Mouse (Mus musculus) kidney, adult 2 months (tissue): Measurements from ENCODE around the gene Anln. TPM values are rescaled to one million over a fixed set of nuclear protein-coding genes. Genes with fewer than 3 reads are reported as not detected.

Experiments used
- DNase-seq: peaks from one replicate; pipeline ENCODE4 v3.0.0; 2021
- H3K27ac ChIP-seq: fragments of 200-500 bp; 2 replicates; pipeline ENCODE4 v1.5.1; 2012; ENCODE audit warnings: low read depth, low read length, control low read depth, inconsistent platforms; ENCODE audit not compliant: insufficient read depth
- H3K27me3 ChIP-seq: fragments of 200-500 bp; replicated peaks from 2 replicates; pipeline ENCODE4 v1.6.1; 2012; ENCODE audit warnings: mild to moderate bottlenecking, moderate library complexity, low read length, inconsistent platforms; ENCODE audit not compliant: control insufficient read depth, insufficient read depth
- H3K36me3 ChIP-seq: fragments of 200-500 bp; 2 replicates; pipeline ENCODE4 v1.6.1; 2012; ENCODE audit warnings: mild to moderate bottlenecking, moderate library complexity, low read length, inconsistent platforms; ENCODE audit not compliant: control insufficient read depth, insufficient read depth
- H3K4me1 ChIP-seq: fragments of 200-500 bp; 2 replicates; pipeline ENCODE4 v1.6.1; 2011; ENCODE audit warnings: low read length; ENCODE audit not compliant: control insufficient read depth, insufficient read depth
- H3K4me3 ChIP-seq: fragments of 200-500 bp; 2 replicates; pipeline ENCODE4 v1.5.1; 2011; ENCODE audit warnings: mild to moderate bottlenecking, low read depth, low read length, control low read depth; ENCODE audit not compliant: insufficient read depth
- CTCF ChIP-seq: fragments of 200-500 bp; conservative IDR thresholded peaks from 2 replicates; pipeline ENCODE4 v1.5.1; 2011; ENCODE audit warnings: low read depth, mild to moderate bottlenecking, control low read depth, low read length, moderate library complexity, mixed read lengths; ENCODE audit not compliant: insufficient read depth, insufficient read length
- POLR2A ChIP-seq: fragments of 200-500 bp; IDR thresholded peaks from one replicate; pipeline ENCODE4 v1.6.1; 2011; ENCODE audit warnings: low read depth, low read length, control low read depth
- WGBS: fragments of 180-500 bp; shearing (Covaris S2); methylation state at CpG from one replicate; pipeline ENCODE4 v1.1.7; 2018; 5-methylcytosine and 5-hydroxymethylcytosine counted together
- polyA plus RNA-seq: library from polyadenylated mRNA; depleted of rRNA; stranded (reverse); fragments of >200 nt; gene quantifications from 2 replicates; pipeline ENCODE4 v1.2.3, GENCODE M21; 2012

The Anln gene
- polyA plus RNA-seq, 1 experiment, result 0.44 TPM

GRCm38 (mm10) chr9:22353465-22353864 is 35.5 kb downstream of the Anln start:
- no peak for DNase-seq
- Histone ChIP-seq H3K4me3 (no peak overlapping the region), H3K4me1 (no peaks in the 10 kb centered on the region), H3K27me3 (no peaks in the 10 kb centered on the region), H3K36me3 (no peaks in the 10 kb centered on the region), H3K27ac (no peak overlapping the region)
- TF ChIP-seq CTCF (0 out of 2 replicates have a peak, but pooled peaks have one; percentile 8), POLR2A (no peak)
- 91% methylated on average over 5 of the region's 5 CpGs for WGBS

GRCm38 (mm10) chr9:22340331-22340730 is 48.7 kb downstream of the Anln start:
- Histone ChIP-seq H3K4me3 (no peak overlapping the region), H3K36me3 (no peaks in the 10 kb centered on the region), H3K27me3 (no peaks in the 10 kb centered on the region), H3K27ac (no peak overlapping the region), H3K4me1 (no peaks in the 10 kb centered on the region)
- DNase-seq, result no peak
- 93% methylated on average over 1 of the region's 1 CpGs for WGBS
- TF ChIP-seq POLR2A, result no peak
- TF ChIP-seq CTCF, result no peak

DNA sequence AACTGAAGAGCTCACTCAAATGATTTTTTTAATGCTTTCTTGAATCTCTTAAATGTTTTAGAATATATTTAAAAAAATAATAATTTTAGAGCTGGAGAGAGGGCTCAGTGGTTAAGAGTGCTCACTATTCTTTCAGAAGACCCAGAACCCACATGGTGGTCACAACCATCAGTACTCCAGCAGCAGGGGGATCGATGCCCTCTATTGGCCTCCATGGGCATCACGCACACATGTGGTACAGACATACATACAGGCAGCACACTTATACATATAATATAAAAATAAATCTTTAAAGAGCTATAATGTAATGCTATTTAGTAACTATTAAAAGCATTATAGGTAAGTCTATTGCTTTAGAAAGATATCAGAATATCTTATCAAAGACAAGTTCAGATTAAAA is 51.8 kb downstream of the Anln start:
- DNase-seq, result no peak
- 100% methylated on average over 2 of the region's 2 CpGs for WGBS
- no peaks in the 10 kb centered on the region for H3K36me3 ChIP-seq
- H3K27me3 ChIP-seq, result no peaks in the 10 kb centered on the region
- no peaks in the 10 kb centered on the region for H3K4me1 ChIP-seq
- H3K4me3 ChIP-seq, result no peak overlapping the region
- TF ChIP-seq POLR2A (no peak), CTCF (no peak)
- H3K27ac ChIP-seq, result no peak overlapping the region

- TF ChIP-seq CTCF (peak; percentile 92), POLR2A (peak; percentile 77)
- peak overlapping the region; percentile 98 for H3K27ac ChIP-seq
- DNase-seq, result peak; percentile 97
- no peaks in the 10 kb centered on the region for H3K27me3 ChIP-seq
- peak overlapping the region; percentile 68 for H3K4me3 ChIP-seq
- H3K36me3 ChIP-seq, result no peaks in the 10 kb centered on the region
- H3K4me1 ChIP-seq, result peaks cover 12% of the 10 kb centered on the region
- 1% methylated on average over 32 of the region's 32 CpGs for WGBS
Observed at GRCm38 (mm10) chr9:22327475-22328387, 61.3 kb downstream of the Anln start.

DNA sequence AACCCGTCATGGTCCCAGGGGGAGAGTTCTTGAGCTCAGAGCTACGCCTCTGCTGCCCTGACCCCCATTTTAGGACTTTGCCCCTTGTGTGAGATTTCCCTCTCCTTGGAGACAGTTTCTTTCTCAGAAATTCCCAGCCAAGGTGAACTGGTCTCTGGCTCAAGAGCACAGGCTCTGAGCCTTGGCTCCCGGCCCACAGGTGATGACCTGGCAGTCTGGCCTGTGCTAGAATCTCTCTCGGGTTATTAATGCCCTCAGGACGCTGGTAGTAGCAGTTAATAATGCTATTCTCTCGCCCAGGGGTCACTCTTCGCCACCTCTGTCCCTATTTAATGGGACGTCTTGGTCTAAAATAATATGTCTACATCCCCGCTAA is 61.9 kb downstream of the Anln start:
- peak overlapping the region; percentile 98 for H3K27ac ChIP-seq
- peak overlapping the region; percentile 68; the same call in 1 of the 2 replicates for H3K4me3 ChIP-seq
- TF ChIP-seq CTCF (no peak), POLR2A (no peak)
- H3K27me3 ChIP-seq, result no peaks in the 10 kb centered on the region
- peak; percentile 96 for DNase-seq
- H3K4me1 ChIP-seq, result peaks cover 12% of the 10 kb centered on the region
- no peaks in the 10 kb centered on the region for H3K36me3 ChIP-seq
- WGBS, result 7% methylated on average over 9 of the region's 9 CpGs

DNA sequence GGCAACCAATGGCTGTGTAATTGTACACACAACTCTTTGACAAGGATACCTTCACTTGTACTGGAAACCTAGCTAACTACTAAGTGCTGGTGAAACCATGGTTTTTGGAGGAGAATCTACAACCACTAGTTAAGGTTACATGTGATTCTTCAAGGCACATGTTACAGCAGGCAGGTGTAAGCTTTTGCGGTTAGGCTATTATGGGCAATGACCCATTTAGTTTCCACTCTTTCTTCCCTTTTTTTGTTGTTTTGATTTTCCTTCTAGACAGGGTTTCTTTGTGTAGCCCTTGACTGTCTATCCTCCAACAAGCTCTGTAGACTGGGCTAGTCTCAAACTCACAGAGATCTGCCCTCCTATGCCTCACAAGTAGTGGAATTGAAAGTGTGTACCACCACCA is 64.4 kb downstream of the Anln start:
- H3K27me3 ChIP-seq, result no peaks in the 10 kb centered on the region
- no peaks in the 10 kb centered on the region for H3K36me3 ChIP-seq
- WGBS, result 78% methylated on average over 1 of the region's 1 CpGs
- TF ChIP-seq POLR2A, result no peak
- no peak for TF ChIP-seq CTCF
- H3K4me3 ChIP-seq, result no peak overlapping the region
- no peak for DNase-seq
- H3K27ac ChIP-seq, result no peak overlapping the region
- H3K4me1 ChIP-seq, result peaks cover 12% of the 10 kb centered on the region

DNA sequence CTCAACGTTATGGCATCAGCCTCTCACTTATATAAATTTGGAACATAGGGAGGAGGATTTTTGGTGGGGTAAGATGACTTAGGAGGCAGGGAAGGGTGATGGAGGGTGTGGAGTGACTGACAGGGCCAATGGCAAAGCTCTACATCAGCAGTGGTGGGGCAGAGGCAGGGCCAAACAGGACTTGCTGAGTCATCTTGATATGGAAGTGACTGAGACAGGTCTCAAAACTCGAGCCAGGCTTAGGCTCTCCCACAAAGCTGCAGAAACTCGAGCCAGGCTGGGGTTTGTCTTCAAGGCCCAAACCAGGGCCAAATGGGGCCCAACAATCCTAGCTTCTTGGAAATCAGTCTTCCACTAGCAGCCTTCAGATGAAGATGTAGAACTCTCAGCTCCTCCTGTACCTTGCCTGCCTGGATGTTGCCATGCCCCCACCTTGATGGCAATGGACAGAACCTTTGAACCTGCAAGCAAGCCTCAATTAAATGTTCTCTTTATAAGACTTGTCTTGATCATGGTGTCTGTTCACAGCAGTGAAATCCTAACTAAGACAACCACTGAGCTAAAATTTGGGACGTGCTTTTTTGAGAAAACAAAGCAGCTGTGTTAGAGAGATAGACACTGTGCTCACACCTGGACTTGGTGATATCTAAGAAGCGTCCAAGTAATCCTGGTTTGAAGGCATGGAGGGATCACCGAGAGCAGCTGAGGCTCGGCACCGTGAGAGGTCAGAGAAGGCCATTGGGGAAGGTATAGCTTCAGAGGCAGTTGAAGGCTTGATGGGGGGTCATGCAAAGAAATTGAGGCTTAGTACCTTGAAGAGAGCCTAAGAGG is 66.4 kb downstream of the Anln start:
- Histone ChIP-seq H3K27me3 (no peaks in the 10 kb centered on the region), H3K4me1 (peaks cover 12% of the 10 kb centered on the region), H3K36me3 (no peaks in the 10 kb centered on the region), H3K27ac (no peak overlapping the region), H3K4me3 (no peak overlapping the region)
- WGBS, result 72% methylated on average over 8 of the region's 8 CpGs
- TF ChIP-seq CTCF (no peak), POLR2A (no peak)
- DNase-seq, result no peak
